Mouse (Mus musculus): Measurements from ENCODE around the gene Myh9.
"Not testable (repeated sequence)": the region's sequence is repeated elsewhere in the genome, so short reads cannot be mapped to it uniquely, and the experiment has no call there.

Gene Myh9

GRCm38 (mm10) chr15:77755132-77755531, 86.8 kb downstream of the Myh9 start:
- DNase-seq (ENCODE audit: low spot score) = no peak

GRCm38 (mm10) chr15:77752443-77752842, 89.5 kb downstream of the Myh9 start:
- no peak for DNase-seq (ENCODE audit: low spot score)

DNA sequence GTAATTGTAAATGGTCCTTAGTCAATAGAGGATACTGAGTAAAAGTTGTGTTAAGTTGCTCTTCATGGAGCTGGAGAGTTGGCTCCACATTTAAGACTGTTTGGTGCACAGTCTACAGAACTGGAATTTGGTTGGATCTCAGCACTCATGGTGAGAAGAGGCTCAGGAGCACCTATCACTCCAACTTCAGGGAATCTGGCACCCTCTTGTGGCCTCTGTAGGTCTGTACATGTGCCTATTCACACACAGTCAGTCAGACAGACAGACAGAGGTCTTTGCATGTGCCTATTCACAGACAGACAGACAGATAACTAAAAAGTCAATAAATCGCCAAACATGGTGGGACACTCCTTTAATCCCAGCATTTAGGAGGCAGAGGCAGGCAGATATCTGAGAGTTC, 91.5 kb downstream of the Myh9 start:
- DNase-seq (ENCODE audit: low spot score) = no peak

DNA sequence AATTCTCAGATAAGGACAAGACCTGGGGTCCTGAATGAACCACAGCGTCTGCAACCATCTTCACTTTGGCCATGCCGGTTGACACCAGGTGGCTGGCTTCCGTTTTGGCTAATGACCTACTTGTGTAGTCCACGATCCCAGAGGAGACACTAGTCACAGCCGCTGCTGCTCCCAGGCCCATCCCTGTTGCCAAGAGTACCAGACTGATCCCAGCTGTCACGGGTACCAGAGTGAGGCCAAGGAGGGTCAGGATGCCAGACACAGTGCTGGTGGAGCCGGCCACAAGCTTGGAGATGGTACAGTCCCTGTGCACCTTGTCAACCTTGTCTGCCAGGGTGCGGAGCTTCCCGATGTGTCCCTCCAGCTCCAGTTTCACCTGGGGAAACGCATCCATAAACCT, 92.3 kb downstream of the Myh9 start:
- no peak for DNase-seq (ENCODE audit: low spot score)

DNA sequence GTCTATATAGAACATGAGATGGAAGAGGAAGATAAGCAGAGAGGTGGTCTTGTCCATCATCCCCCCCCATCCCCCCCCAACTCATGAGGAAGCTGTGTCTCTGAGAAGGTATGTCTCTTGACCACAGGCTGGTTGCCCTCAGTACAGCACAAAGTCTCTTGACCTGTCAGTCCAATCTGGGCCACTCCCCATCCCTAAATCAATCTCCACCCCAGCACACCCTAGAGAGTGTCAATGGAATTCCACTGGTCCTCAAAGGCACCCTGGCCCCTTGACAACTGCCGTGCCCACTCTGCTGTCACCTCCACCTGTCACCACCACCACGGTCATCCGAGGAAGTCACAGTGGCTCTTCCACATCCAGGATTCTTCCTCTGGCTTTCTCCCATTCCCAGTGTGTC, 93.6 kb downstream of the Myh9 start:
- DNase-seq (ENCODE audit: low spot score) = no peak

DNA sequence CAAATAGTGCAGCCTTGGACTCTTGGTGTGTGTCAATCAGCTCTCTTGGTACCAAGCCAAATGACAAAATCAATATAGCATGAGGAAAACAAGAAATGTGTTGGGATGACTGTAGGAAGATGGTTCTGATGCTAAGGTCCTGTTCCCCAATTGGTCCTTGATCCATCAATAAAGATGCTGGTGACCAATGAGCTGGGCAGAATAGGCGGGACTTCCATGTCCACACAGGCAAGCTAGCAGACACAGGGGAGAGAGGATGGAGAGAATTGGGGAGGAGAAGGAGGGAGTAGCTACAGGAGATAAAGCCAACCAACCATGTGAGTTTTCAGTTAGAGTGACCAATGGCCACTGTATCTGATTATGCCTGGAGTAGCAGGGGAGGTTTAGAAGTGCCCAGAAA, 95.6 kb downstream of the Myh9 start:
- DNase-seq (ENCODE audit: low spot score) = no peak

DNA sequence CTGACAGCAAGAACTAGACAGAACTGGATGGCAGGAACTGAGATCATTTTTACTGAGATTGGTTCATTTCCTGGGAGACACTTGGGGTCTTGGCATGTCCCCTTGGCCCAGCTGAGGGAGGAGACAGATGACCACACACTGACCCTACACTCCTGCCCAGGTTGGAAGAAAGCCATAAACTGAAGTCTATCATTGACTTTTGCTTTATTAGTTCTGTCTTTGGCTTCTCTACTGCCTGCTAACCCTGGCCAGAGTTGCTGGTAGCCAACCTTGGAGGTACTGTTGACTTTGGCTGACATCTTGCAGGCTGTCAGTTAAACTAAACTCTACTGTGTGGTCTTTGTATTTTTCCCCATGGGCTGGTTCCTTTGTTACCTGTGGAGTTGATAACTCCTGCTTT, 96.9 kb downstream of the Myh9 start:
- DNase-seq (ENCODE audit: low spot score) = no peak

- no peak for DNase-seq (ENCODE audit: low spot score)
Measured at GRCm38 (mm10) chr15:77744632-77745031, 97.3 kb downstream of the Myh9 start.

DNA sequence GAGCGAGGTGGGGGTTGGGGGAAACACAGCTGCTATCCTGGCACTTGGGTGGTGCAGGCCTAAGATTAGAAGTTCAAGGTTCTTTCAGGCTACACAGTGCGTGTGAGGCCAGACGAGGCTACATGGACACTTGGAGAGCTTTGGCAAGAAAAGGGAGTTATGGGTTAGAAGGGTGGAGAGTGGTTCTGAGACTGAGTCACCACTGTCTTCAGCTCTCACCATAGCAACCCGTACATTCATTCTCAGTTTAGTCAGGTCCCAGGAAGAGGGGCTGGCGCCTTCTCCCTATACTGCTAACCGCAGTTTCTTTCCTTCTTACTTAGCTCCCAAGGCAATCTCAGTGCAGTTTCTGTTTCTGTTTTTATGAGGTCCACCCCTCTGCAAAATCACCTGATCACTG, 100.4 kb downstream of the Myh9 start:
- DNase-seq (ENCODE audit: low spot score) = not testable (repeated sequence)

DNA sequence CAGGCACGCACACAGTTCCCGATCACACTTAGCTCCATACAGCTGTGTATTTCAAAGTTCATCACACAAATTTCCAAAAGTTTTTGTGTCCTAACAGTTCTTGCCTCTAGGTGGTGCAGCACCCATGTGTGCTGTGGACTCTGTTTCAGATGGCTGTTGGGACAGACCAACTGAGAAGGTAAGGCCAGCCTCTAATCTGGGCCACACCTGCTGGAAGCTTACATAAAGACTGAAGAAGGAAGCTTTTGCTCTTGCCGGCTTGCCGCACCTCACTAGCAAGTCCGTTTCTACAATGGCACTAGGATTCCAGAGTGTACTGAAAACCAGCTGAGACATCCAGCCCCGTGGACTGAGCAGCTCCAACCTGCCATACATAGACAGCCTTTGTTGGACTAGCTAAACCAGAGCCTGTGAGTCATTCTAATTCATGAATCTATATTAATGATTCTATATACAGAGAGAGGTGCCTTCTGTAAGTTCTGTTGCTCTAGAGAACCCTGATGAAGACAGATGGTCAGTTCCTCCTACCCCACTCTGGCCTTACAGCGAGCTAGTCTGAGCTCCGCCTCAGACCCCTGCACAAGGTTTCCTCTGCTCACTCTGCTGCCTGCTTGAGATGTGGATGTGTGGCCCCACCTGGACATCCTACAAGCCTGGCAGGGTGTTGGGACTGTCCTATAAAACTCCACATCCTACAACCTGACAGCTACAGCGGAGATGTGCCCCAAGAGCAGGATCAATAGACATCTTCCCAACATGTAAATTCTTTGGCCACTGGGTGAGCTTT, 101.3 kb downstream of the Myh9 start:
- DNase-seq (ENCODE audit: low spot score) = no peak

GRCm38 (mm10) chr15:77733903-77734302, 108.1 kb downstream of the Myh9 start:
- not testable (repeated sequence) for DNase-seq (ENCODE audit: low spot score)

DNA sequence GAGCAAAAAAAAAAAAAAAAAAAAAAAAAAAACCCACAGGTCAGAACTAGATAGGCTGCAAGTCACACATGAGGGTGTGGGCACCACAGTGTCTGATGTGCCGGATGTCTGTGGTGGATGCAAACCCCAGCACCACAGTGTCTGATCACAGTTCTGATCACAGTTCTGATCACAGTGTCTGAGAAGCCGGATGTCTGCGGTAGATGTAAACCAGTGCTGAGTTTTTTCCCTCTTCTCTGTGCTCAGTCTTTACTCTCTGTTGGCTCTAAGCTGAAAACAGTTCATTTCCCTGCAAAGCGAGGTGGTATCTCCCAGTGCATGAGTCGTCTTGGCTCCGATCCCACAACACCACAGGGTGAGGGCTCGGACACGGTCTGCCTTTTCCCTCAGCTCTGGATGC, 108.6 kb downstream of the Myh9 start:
- not testable (repeated sequence) for DNase-seq (ENCODE audit: low spot score)

GRCm38 (mm10) chr15:77732851-77733250, 109.1 kb downstream of the Myh9 start:
- DNase-seq (ENCODE audit: low spot score) = not testable (repeated sequence)

DNA sequence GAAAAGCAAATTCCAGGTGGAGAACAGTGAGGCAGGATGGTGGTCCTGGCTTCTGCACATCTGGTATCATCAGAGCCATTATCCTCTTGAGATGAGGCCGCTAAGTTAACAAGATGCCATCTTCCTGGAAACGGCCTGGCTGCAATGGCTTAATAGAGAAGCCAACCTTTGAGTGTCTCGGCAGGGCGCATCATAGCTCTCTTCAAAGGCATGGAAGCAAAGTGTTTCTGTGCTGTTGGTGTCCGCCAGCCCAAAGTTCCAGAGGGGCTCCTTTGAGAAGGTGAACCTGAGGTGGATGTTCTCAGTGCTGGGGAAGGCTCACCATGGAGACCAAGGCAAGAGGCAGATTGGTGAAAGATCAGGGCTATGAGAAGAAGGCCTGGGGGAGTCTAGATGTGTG, 110.4 kb downstream of the Myh9 start:
- no peak for DNase-seq (ENCODE audit: low spot score)

- not testable (repeated sequence) for DNase-seq (ENCODE audit: low spot score)
Measured at GRCm38 (mm10) chr15:77728739-77729138, 113.2 kb downstream of the Myh9 start, which contains the start of gene Apol9b. Apol9b (plus strand) TSS chr15:77729039.

DNA sequence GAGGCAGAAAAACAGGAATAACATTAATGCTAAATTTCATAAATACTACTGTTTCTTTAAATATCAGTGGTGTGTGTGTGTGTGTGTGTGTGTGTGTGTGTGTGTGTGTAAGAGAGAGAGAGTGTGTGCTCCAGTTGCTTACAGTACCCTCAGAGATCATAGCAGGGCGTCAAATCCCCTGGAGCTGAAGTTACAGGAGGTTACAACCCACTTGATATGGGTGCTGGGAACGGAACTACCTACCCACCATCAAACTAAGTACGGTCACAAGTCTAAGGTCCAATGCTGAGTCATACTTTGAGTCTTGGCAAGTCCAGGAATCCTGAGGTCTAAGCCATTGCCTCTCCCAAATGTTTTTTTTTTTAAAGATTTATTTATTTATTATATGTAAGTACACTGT, 114.2 kb downstream of the Myh9 start:
- DNase-seq (ENCODE audit: low spot score) = not testable (repeated sequence)

GRCm38 (mm10) chr15:77727139-77727538, 114.8 kb downstream of the Myh9 start:
- not testable (repeated sequence) for DNase-seq (ENCODE audit: low spot score)

- not testable (repeated sequence) for DNase-seq (ENCODE audit: low spot score)
Measured at GRCm38 (mm10) chr15:77725393-77726020, 116.5 kb downstream of the Myh9 start.

DNA sequence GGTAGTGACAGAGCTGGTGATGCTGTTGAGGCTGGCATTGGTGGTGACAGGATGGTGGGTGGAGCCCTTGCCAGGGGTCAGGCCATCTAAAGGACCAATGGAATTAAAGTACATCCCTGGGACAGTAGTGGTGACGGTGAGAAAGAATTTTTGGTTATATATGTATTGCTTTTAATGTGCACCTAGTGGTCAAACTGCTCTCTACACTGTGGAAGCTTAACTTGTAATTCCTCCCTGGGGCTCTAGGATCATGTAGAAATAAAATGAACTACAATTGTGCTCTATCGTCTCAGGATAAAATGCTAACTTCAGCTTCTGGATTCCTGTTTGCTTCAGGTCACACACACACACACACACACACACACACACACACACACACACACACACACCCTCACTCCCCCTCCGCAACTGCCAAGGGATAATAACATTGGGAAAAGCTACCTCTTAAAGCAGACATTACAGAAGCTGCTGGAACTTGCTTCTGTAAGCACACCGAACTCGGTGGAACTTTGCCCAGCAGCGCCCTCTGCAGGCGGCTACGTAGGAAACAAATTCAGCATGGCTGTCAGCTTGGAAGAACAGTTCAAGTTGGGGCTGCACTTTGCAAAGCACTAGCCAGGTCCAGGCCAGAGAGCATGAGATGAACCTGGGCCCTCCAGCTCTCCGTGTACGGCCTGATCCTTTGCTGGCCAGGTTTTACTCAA, 117.6 kb downstream of the Myh9 start:
- not testable (repeated sequence) for DNase-seq (ENCODE audit: low spot score)

GRCm38 (mm10) chr15:77721509-77721908, 120.5 kb downstream of the Myh9 start:
- DNase-seq (ENCODE audit: low spot score) = not testable (repeated sequence)

DNA sequence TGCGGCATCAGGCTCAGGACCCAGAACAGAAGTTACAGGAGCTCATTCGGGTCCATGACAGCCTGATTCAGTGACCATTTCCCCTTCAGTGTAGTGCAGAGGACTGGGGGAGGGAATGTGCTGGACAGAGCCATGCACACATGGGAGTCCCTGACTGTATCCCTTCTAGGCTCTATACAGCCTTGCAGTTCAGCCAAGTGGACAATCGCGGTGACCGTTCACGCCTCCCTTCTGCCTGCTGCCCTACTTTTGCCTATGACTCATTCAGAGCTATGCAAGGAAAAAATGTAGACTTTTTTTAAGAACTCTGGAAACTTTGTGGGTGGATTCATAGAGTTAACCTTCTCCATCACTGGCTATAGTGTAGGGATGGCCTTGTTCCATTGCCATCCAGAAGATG, 123.7 kb downstream of the Myh9 start:
- DNase-seq (ENCODE audit: low spot score) = not testable (repeated sequence)

All from yolk sac, embryonic 10.5 days (tissue).